Mouse (Mus musculus): ENCODE results near the gene Pkn1. TPM values are rescaled to one million over a fixed set of nuclear protein-coding genes. Genes with fewer than 3 reads are reported as not detected.

Pkn1 gene
- polyA plus RNA-seq, 1 experiment from 2014 or later = 28.3 TPM

- Histone ChIP-seq H3K4me1 (replicated peaks; ENCODE audit: control insufficient read depth, insufficient read depth, low read length) (no peaks in the 10 kb centered on the region; the same call in 1 of the 2 replicates), H3K36me3 (ENCODE audit: control insufficient read depth, insufficient read depth, low read length) (no peaks in the 10 kb centered on the region), H3K27me3 (ENCODE audit: control insufficient read depth, insufficient read depth, low read length) (no peaks in the 10 kb centered on the region), H3K4me3 (ENCODE audit: low read depth, low read length) (no peak overlapping the region), H3K9me3 (ENCODE audit: control insufficient read depth, low read length) (no peaks in the 10 kb centered on the region), H3K27ac (ENCODE audit: low read depth, low read length) (no peak overlapping the region), H3K4me2 (ENCODE audit: low read depth, low read length, severe bottlenecking) (no peak overlapping the region), H3K9ac (ENCODE audit: low read length) (no peak overlapping the region)
- DNase-seq (ENCODE audit: low spot score) = no peak
- no peak for ATAC-seq (replicated peaks; ENCODE audit: low FRiP score)
- 97% methylated on average over 11 of the region's 11 CpGs for WGBS
Observed at GRCm38 (mm10) chr8:83647511-83647910, 51.5 kb downstream of the Pkn1 start.

- WGBS = 83% methylated on average over 5 of the region's 5 CpGs
Observed at GRCm38 (mm10) chr8:83639649-83640048, 59.3 kb downstream of the Pkn1 start.

GRCm38 (mm10) chr8:83638856-83639255 lies 60.1 kb downstream of the Pkn1 start:
- H3K4me3 ChIP-seq (ENCODE audit: low read depth, low read length) = no peak overlapping the region
- DNase-seq (ENCODE audit: low spot score) (no peak), ATAC-seq (replicated peaks; ENCODE audit: low FRiP score) (no peak)
- no peaks in the 10 kb centered on the region for H3K27me3 ChIP-seq (ENCODE audit: control insufficient read depth, insufficient read depth, low read length)
- peaks cover 4% of the 10 kb centered on the region; the same call in 1 of the 2 replicates for H3K9me3 ChIP-seq (ENCODE audit: control insufficient read depth, low read length)
- no peaks in the 10 kb centered on the region for H3K4me1 ChIP-seq (replicated peaks; ENCODE audit: control insufficient read depth, insufficient read depth, low read length)
- 76% methylated on average over 4 of the region's 4 CpGs for WGBS
- no peak overlapping the region for H3K27ac ChIP-seq (ENCODE audit: low read depth, low read length)
- H3K36me3 ChIP-seq (ENCODE audit: control insufficient read depth, insufficient read depth, low read length) = no peaks in the 10 kb centered on the region
- H3K4me2 ChIP-seq (ENCODE audit: low read depth, low read length, severe bottlenecking) = no peak overlapping the region
- H3K9ac ChIP-seq (ENCODE audit: low read length) = no peak overlapping the region

More at GRCm38 (mm10) chr8:83639649-83640048, 59.3 kb downstream of the Pkn1 start:
- no peaks in the 10 kb centered on the region for H3K27me3 ChIP-seq (ENCODE audit: control insufficient read depth, insufficient read depth, low read length)
- DNase-seq (ENCODE audit: low spot score) (no peak), ATAC-seq (replicated peaks; ENCODE audit: low FRiP score) (no peak)
- no peaks in the 10 kb centered on the region for H3K36me3 ChIP-seq (ENCODE audit: control insufficient read depth, insufficient read depth, low read length)
- H3K4me3 ChIP-seq (ENCODE audit: low read depth, low read length) = no peak overlapping the region
- no peaks in the 10 kb centered on the region for H3K4me1 ChIP-seq (replicated peaks; ENCODE audit: control insufficient read depth, insufficient read depth, low read length)
- no peak overlapping the region for H3K9ac ChIP-seq (ENCODE audit: low read length)
- no peak overlapping the region for H3K4me2 ChIP-seq (ENCODE audit: low read depth, low read length, severe bottlenecking)
- H3K27ac ChIP-seq (ENCODE audit: low read depth, low read length) = no peak overlapping the region
- peaks cover 4% of the 10 kb centered on the region; the same call in 1 of the 2 replicates for H3K9me3 ChIP-seq (ENCODE audit: control insufficient read depth, low read length)

- Histone ChIP-seq H3K4me3 (ENCODE audit: low read depth, low read length) (no peak overlapping the region), H3K27me3 (ENCODE audit: control insufficient read depth, insufficient read depth, low read length) (no peaks in the 10 kb centered on the region), H3K4me2 (ENCODE audit: low read depth, low read length, severe bottlenecking) (no peak overlapping the region), H3K36me3 (ENCODE audit: control insufficient read depth, insufficient read depth, low read length) (no peaks in the 10 kb centered on the region), H3K9me3 (ENCODE audit: control insufficient read depth, low read length) (peaks cover 4% of the 10 kb centered on the region; the same call in 1 of the 2 replicates), H3K4me1 (replicated peaks; ENCODE audit: control insufficient read depth, insufficient read depth, low read length) (no peaks in the 10 kb centered on the region), H3K27ac (ENCODE audit: low read depth, low read length) (no peak overlapping the region), H3K9ac (ENCODE audit: low read length) (no peak overlapping the region)
- 86% methylated on average over 7 of the region's 7 CpGs for WGBS
- ATAC-seq (replicated peaks; ENCODE audit: low FRiP score) = no peak
- no peak for DNase-seq (ENCODE audit: low spot score)
Observed at GRCm38 (mm10) chr8:83632083-83632707, 66.8 kb downstream of the Pkn1 start.

- Histone ChIP-seq H3K4me3 (ENCODE audit: low read depth, low read length) (no peak overlapping the region), H3K9me3 (ENCODE audit: control insufficient read depth, low read length) (no peaks in the 10 kb centered on the region), H3K27ac (ENCODE audit: low read depth, low read length) (no peak overlapping the region), H3K36me3 (ENCODE audit: control insufficient read depth, insufficient read depth, low read length) (no peaks in the 10 kb centered on the region), H3K9ac (ENCODE audit: low read length) (no peak overlapping the region), H3K4me2 (ENCODE audit: low read depth, low read length, severe bottlenecking) (no peak overlapping the region), H3K27me3 (ENCODE audit: control insufficient read depth, insufficient read depth, low read length) (no peaks in the 10 kb centered on the region), H3K4me1 (replicated peaks; ENCODE audit: control insufficient read depth, insufficient read depth, low read length) (no peaks in the 10 kb centered on the region)
- WGBS = 89% methylated on average over 6 of the region's 6 CpGs
- no peak for ATAC-seq (replicated peaks; ENCODE audit: low FRiP score)
- peak; percentile 13 for DNase-seq (ENCODE audit: low spot score)
Observed at GRCm38 (mm10) chr8:83625676-83626299, 73.2 kb downstream of the Pkn1 start.

- Histone ChIP-seq H3K27ac (ENCODE audit: low read depth, low read length) (no peak overlapping the region), H3K36me3 (ENCODE audit: control insufficient read depth, insufficient read depth, low read length) (no peaks in the 10 kb centered on the region), H3K9ac (ENCODE audit: low read length) (no peak overlapping the region), H3K4me1 (replicated peaks; ENCODE audit: control insufficient read depth, insufficient read depth, low read length) (no peaks in the 10 kb centered on the region), H3K4me3 (ENCODE audit: low read depth, low read length) (no peak overlapping the region), H3K27me3 (ENCODE audit: control insufficient read depth, insufficient read depth, low read length) (no peaks in the 10 kb centered on the region), H3K9me3 (ENCODE audit: control insufficient read depth, low read length) (no peaks in the 10 kb centered on the region), H3K4me2 (ENCODE audit: low read depth, low read length, severe bottlenecking) (no peak overlapping the region)
- ATAC-seq (replicated peaks; ENCODE audit: low FRiP score) (no peak), DNase-seq (ENCODE audit: low spot score) (peak; percentile 56)
- WGBS = 34% methylated on average over 3 of the region's 3 CpGs
Observed at GRCm38 (mm10) chr8:83624739-83625138, 74.2 kb downstream of the Pkn1 start.

- Histone ChIP-seq H3K9ac (ENCODE audit: low read length) (no peak overlapping the region), H3K27me3 (ENCODE audit: control insufficient read depth, insufficient read depth, low read length) (no peaks in the 10 kb centered on the region), H3K9me3 (ENCODE audit: control insufficient read depth, low read length) (no peaks in the 10 kb centered on the region), H3K27ac (ENCODE audit: low read depth, low read length) (no peak overlapping the region), H3K4me3 (ENCODE audit: low read depth, low read length) (no peak overlapping the region), H3K36me3 (ENCODE audit: control insufficient read depth, insufficient read depth, low read length) (no peaks in the 10 kb centered on the region), H3K4me2 (ENCODE audit: low read depth, low read length, severe bottlenecking) (no peak overlapping the region), H3K4me1 (replicated peaks; ENCODE audit: control insufficient read depth, insufficient read depth, low read length) (no peaks in the 10 kb centered on the region)
- ATAC-seq (replicated peaks; ENCODE audit: low FRiP score) = no peak
- WGBS = 92% methylated on average over 7 of the region's 7 CpGs
- DNase-seq (ENCODE audit: low spot score) = peak; percentile 43
Observed at GRCm38 (mm10) chr8:83623549-83623948, 75.4 kb downstream of the Pkn1 start.

- DNase-seq (ENCODE audit: low spot score) (peak; percentile 92), ATAC-seq (replicated peaks; ENCODE audit: low FRiP score) (peak; percentile 92)
- peak overlapping the region; percentile 58 for H3K9ac ChIP-seq (ENCODE audit: low read length)
- H3K27me3 ChIP-seq (ENCODE audit: control insufficient read depth, insufficient read depth, low read length) = no peaks in the 10 kb centered on the region
- WGBS = 10% methylated on average over 23 of the region's 23 CpGs
- H3K9me3 ChIP-seq (ENCODE audit: control insufficient read depth, low read length) = no peaks in the 10 kb centered on the region
- H3K4me3 ChIP-seq (ENCODE audit: low read depth, low read length) = peak overlapping the region; percentile 31
- no peaks in the 10 kb centered on the region for H3K4me1 ChIP-seq (replicated peaks; ENCODE audit: control insufficient read depth, insufficient read depth, low read length)
- no peak overlapping the region for H3K27ac ChIP-seq (ENCODE audit: low read depth, low read length)
- H3K36me3 ChIP-seq (ENCODE audit: control insufficient read depth, insufficient read depth, low read length) = no peaks in the 10 kb centered on the region
- H3K4me2 ChIP-seq (ENCODE audit: low read depth, low read length, severe bottlenecking) = peak overlapping the region; percentile 71
Observed at GRCm38 (mm10) chr8:83622389-83622989, 76.5 kb downstream of the Pkn1 start.
